Mouse (Mus musculus): ENCODE data around the gene Ror2.
A peak's percentile ranks its signal among the peaks of the same experiment; 100 is the strongest.

Ror2 gene

GRCm38 (mm10) chr13:53274771-53275170 is 11.2 kb downstream of the Ror2 start:
- no peak for DNase-seq (ENCODE audit: low read depth, low spot score)

GRCm38 (mm10) chr13:53271595-53271994 is 14.3 kb downstream of the Ror2 start:
- DNase-seq (ENCODE audit: low read depth, low spot score): no peak

GRCm38 (mm10) chr13:53270549-53270948 is 15.4 kb downstream of the Ror2 start:
- DNase-seq (ENCODE audit: low read depth, low spot score): no peak

- DNase-seq (ENCODE audit: low read depth, low spot score): no peak
Measured at GRCm38 (mm10) chr13:53268541-53268940, 17.4 kb downstream of the Ror2 start.

GRCm38 (mm10) chr13:53267849-53268248 is 18.1 kb downstream of the Ror2 start:
- no peak for DNase-seq (ENCODE audit: low read depth, low spot score)

- no peak for DNase-seq (ENCODE audit: low read depth, low spot score)
Measured at GRCm38 (mm10) chr13:53267155-53267554, 18.8 kb downstream of the Ror2 start.

GRCm38 (mm10) chr13:53266543-53266951 is 19.4 kb downstream of the Ror2 start:
- no peak for DNase-seq (ENCODE audit: low read depth, low spot score)

GRCm38 (mm10) chr13:53264896-53265295 is 21.0 kb downstream of the Ror2 start:
- no peak for DNase-seq (ENCODE audit: low read depth, low spot score)

GRCm38 (mm10) chr13:53262509-53263250 is 23.2 kb downstream of the Ror2 start:
- DNase-seq (ENCODE audit: low read depth, low spot score): no peak

- no peak for DNase-seq (ENCODE audit: low read depth, low spot score)
Measured at GRCm38 (mm10) chr13:53261106-53261771, 24.7 kb downstream of the Ror2 start.

GRCm38 (mm10) chr13:53258943-53259342 is 27.0 kb downstream of the Ror2 start:
- DNase-seq (ENCODE audit: low read depth, low spot score): no peak

GRCm38 (mm10) chr13:53258497-53258896 is 27.4 kb downstream of the Ror2 start:
- DNase-seq (ENCODE audit: low read depth, low spot score): no peak

- DNase-seq (ENCODE audit: low read depth, low spot score): no peak
Measured at GRCm38 (mm10) chr13:53253255-53253654, 32.7 kb downstream of the Ror2 start.

- no peak for DNase-seq (ENCODE audit: low read depth, low spot score)
Measured at GRCm38 (mm10) chr13:53248586-53249401, 37.1 kb downstream of the Ror2 start.

GRCm38 (mm10) chr13:53248080-53248479 is 37.8 kb downstream of the Ror2 start:
- DNase-seq (ENCODE audit: low read depth, low spot score): no peak

GRCm38 (mm10) chr13:53247175-53247574 is 38.7 kb downstream of the Ror2 start:
- no peak for DNase-seq (ENCODE audit: low read depth, low spot score)

- no peak for DNase-seq (ENCODE audit: low read depth, low spot score)
Measured at GRCm38 (mm10) chr13:53244151-53244550, 41.8 kb downstream of the Ror2 start.

- no peak for DNase-seq (ENCODE audit: low read depth, low spot score)
Measured at GRCm38 (mm10) chr13:53237455-53237854, 48.5 kb downstream of the Ror2 start.

- DNase-seq (ENCODE audit: low read depth, low spot score): no peak
Measured at GRCm38 (mm10) chr13:53236434-53237401, 49.2 kb downstream of the Ror2 start.

GRCm38 (mm10) chr13:53235953-53236352 is 50.0 kb downstream of the Ror2 start:
- DNase-seq (ENCODE audit: low read depth, low spot score): no peak

- DNase-seq (ENCODE audit: low read depth, low spot score): peak; percentile 66
Measured at GRCm38 (mm10) chr13:53234844-53235243, 51.1 kb downstream of the Ror2 start.

All from WW6 (cell line).